Mouse (Mus musculus) embryo, embryonic 10 days (tissue): ENCODE results near the gene Mrps23.
"Not testable (repeated sequence)": the region's sequence is repeated elsewhere in the genome, so short reads cannot be mapped to it uniquely, and the experiment has no call there.

Experiments
- DNase-seq: peaks from one replicate; pipeline ENCODE4 v3.0.0-alpha.2; 2015; ENCODE audit warnings: low spot score

Gene Mrps23

DNA sequence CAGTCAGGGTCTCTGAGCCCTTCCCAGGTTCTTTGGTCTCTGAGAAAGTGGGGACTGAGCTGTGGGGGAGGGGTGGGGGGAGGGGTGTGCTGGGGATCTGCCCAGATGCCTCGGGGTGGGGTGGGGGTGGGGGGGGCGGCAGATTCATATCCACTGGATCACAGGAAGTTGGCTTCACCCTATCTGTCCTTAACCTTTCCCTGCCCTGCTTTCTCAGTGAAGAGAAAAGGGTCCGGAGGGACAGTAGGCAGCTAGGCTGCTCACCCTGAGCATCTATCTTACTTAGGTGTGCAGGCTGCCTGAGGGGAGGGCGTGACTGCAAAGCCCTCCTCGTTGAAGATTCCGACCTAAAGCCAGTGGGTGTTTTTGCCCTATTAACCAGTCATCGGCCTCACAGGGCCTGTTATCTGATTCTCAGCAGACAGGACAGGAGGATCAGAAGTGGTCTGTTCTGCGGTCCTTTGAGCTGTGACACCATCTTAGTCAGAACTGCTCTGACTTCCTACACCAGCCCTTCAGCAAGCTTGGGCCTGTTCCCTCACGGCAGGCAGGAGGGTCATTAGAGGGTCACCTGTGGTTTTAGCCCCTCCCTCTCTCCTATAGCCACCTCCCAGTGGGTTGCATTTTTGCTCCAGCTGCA lies 30.7 kb upstream of the Mrps23 start:
- peak; percentile 66 for DNase-seq

DNA sequence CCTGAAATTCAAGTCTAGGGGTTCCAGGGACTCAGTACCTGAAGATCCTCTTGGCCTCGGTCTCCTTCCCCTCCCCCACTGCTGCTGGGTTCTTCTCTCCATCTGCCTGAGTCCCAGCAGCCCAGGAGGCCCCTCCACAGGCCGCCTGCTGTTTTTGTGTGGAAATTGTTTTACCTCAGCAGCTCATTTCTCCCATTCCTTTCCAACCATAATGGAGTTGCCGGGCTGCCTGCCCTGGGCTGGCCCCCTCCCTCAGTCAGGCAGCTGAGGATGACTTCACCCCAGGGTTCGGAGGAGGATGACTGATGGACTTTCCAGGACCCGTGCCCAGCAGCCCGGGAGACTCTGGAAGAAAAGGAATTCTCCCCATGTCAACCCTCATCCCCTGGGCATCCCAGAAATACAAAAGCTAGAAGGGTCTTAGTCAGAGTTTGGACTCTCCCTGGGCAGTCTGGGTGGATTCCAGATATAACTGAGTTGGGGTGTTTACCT lies 23.7 kb upstream of the Mrps23 start:
- DNase-seq: no peak

DNA sequence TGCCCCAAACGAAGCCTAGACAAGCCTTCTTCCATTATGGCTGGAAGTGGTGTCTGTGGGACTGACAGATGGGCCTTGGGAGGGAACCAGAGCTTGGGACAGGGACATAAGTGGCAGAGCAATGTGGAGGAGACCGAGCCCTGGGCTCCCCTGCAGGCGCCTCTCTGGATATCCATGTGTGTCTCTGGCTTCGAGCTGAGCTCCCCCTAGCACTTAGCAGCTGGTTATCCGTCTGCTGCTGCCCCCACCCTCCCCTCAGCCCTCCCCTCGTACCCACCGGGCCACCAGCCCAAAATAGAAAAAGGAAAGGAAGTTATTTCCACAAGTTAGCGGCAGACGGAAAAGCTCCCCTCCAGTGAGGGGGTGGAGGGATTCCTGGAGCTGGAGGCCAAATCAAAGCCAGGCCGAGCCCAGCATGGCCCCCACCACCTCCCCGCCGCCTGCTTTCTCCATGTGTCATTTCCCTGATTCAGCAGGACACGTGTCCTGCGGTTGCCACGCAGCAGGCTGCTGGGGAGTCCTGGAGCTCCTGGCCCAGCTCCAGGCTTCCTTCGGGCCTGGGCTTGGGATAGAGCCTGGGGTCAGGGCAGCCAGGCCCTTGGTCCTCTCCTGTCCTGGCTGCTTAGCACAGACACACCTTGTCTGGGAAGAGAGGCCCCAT lies 23.1 kb upstream of the Mrps23 start:
- DNase-seq: peak; percentile 76

DNA sequence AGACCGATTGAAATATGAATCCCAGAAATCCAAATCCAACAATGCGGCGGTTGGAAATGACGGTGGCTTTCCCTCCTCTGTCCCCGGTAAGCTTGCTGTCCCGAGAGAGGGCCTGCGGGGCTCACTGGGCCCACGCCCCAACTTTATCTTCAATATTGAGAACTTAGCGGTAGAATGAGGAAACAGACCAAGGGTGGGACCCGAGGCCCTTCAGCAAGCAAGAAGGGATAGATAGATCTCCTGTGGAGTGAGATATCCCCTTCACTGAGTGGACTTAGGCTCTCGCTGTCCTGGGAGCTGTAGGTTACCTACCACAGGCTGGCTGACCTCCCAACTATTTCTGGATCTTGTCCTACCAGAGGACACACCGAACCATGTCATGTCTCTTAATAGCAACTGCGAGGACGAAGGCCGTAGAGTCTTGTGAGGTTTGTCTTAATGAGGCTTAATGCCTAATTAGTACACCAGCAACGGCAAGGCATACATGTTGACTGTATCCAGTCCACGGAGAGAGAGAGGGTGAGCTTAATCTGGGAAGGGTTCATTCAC lies 19.5 kb upstream of the Mrps23 start:
- DNase-seq: no peak

DNA sequence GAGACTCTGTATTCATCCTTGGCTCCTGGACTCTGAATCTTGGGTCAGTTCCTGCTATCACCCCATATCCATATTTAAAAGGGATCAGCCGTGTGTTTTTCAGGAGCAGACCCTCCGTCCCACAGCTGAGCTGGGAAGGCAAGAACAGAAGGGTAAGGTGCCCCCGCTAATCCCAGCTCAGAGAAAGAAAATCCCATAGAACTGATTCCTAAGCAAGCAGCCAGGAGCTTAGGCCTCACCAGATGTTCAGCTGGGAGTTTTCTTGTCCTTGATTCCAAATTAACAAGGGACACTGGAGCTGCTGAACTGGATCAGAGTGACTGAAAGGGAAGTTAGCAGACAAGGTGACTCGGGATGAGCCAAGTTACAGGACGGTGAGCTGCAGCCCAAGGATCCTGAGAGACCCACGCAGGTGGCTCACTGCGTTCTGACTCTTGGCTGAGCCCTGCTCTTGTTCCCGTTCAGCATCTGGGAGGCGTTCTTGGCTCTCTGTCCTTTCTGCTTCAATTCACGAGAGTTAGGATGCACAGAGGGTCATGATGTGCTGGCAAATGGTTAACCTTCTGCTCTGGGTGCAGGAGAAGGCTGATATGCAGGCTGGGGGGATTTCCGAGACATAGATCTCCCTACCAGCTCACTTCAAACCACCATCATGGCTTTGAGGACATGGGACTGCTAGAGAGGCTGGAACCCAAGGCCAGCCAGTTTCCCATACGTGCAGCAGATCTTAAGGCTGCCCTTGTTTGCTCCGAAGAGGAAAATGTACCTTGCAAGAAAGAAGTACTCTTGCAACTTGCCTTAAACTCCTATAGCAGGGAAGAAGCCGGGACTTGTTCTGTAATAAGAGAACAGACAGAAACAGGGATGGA lies 17.9 kb upstream of the Mrps23 start:
- no peak for DNase-seq

DNA sequence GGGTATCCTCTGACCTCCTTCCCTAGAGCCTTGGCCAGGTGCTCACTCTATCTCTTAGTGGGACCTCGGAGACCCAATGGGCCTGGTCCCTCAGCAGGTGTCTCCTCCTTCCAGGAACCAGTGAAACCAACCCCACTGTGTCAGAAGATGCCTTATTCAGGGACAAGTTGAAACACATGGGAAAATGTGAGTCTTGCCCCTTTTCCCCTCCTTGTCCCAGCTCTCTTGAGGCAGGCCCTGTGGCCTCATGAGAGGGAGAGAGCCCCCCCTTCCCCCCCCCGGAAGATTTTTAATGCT lies 17.3 kb upstream of the Mrps23 start:
- no peak for DNase-seq

DNA sequence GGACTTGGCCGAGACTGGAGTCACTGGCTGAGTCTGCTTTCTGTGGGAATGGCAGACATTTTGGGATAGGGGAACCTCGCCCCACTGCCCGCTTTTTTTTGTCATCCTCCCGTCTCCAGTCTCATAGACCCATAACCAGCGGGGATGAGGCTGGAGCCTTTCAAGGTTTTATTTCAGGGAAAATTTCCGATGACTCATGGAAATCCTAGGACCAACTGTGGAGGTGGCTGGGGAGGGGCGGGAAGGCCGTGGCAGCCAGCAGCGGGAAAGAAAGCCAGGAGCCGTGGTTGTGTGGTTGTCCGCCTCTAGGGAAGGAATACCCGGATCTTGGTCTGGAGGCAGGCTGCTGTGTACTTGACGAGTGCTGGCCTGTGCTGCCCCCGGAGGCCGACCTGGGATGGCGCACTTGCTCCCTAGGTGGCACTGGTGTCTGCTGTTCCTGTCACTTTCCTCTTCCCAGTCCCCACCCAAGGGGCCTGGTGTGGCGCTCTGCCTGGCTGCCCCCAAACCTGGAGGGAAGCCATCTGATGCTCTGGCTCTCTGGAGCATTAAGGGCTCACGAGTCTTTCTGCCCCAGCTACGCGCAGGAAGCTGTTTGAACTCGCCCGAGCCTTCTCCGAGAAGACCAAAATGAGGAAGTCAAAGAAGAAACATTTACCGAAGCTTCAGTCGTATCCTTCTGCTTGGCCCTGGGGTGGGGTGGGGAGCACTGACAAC lies 16.6 kb upstream of the Mrps23 start:
- peak; percentile 94 for DNase-seq

DNA sequence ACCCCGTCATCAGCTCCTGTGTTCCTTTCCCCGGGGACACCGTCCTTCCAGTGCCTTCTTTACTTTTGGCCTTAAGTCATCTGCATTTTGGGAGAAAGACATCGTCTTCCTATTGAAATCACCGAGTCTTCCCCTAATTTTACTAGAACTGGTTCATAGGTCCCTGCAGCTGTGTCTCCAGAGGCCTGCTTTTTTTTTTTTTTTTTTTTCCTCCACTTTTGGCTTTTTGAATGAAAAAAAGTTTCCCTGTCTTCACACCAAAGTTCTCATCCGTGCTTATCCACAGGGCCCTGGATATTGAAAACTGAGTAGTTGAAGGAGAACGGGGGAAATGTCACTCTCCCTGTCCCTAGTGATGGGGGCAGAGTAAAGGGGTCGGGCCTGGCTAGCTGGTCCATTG lies 16.0 kb upstream of the Mrps23 start:
- no peak for DNase-seq

DNA sequence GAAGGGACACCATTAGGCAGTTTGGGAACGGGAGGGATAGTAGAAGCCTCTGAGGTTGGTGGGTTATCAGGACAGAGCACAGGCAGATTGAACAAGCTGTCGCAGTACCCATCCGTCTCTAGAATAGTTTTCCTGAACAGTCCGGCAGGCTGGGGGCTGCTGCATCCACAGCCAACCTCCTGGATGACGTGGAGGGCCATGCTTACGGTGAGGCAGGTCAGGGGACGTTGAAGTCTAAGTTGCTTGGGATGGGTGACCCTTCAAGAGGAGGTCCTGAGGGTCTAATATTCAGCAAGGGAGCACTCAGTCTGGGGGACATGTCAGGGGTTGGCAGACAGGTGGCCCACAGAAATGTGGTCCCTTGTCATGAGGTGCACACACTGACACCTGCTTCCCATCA lies 15.6 kb upstream of the Mrps23 start:
- no peak for DNase-seq

DNA sequence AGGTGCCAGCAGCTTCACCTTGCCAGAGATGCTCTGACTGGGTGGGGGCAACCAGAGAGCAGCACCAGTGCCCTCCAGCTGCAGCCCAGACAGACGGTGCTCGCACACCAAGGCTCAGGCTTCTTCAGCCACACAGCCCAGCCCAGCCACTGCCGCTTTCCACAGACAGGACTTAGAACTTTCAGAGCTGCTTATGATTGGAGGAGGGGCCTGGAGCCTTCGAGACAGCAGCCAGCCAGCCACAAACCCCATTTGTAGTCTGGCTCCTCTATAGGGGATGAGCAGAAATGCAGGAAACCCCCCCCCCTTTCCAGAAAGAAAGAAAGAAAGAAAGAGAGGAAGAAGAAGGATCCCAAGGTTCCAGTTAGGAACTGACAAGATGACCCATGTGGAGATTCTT lies 11.6 kb upstream of the Mrps23 start:
- DNase-seq: no peak

DNA sequence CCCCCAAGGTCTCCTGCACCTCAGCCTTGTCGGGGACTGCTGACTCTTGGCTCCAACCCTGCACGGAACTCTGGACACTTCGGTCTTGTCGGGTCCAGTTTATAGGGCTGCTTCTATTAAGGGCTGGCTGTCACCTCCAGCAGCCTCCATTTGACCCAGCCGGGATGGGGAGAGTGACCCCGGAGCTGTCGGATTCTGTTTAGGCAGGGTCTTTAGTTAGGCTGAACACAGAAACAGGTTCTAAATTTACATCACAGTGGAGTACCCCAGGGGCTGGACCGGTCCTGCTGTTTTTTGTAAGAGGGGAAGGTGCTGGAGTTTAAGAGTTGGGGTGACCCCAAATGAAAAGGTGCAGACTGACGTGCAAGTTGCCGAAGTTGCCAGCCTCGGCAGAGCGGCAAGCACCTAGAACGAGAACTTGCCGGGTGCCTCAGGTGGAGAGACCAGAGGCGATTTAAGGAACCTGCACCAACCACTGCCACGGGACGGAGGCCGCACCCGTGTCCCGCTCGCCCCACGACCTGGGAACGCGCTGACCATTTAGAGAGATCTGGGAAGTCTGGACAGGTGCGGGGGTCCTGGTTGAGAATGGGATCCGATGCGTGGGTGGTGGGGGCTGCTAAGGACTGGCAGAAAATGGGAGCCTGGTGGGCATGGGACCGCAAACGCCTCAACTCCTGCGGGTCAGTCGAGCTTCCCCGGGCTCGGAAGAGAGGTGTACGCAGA lies 10.9 kb upstream of the Mrps23 start:
- no peak for DNase-seq

DNA sequence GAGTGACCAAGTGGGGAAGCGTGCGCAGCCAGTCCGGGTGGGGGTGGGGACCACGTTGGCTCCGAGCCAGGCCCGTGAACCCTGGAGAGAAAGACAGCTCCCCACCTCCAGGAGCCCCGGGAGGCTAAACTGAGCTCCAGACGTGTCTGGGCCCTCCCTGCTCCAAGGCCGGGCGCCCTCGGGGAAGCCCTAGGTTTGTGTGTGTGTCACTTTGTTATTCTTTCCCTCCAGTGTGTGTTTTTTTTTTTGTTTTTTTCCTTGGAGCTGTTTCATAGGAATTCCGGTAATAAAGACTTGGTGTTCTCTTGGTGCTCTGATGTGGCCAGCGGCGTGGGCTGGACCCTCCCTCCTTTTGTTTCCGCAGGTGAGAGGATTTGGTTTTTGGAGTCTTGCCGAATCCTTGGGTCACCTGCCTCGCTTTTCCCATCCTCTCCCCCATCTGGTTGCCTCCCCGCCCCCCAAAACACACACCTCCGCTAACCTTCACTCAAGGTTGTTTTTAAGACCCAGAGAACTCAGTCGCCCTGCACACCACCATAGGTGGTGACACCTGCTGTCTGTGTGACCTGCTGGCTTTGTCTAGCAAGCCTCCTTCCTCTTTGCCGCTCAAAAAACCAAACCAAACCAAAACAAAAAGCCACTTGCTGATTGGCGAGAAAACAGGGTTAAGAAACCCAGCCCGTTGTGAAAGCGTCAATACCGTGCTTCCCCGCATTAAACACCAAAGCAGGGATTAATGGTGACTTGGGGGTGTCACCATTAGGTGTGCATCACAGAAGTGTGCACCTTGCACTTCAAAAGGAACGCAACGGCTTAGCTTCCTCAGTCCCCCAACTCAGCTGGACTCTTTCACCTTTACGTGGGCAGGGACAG lies 10.1 kb upstream of the Mrps23 start:
- no peak for DNase-seq

DNA sequence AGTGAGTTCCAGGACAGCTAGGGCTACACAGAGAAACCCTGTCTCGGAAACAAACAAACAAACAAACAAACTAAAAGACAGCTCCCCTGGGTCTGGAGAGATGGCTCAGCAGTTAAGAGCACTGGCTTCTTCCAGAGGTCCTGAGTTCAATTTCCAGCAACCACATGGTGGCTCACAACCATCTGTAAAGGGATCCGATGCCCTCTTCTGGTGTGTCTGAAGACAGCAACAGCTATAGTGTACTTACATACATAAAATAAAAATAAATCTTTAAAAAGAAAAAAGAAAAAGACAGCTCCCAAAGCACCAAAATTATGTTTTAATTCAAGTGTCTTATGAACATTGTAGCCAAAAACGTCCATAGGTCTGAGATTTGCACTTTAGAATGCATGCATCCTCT lies 8.5 kb upstream of the Mrps23 start:
- not testable (repeated sequence) for DNase-seq

DNA sequence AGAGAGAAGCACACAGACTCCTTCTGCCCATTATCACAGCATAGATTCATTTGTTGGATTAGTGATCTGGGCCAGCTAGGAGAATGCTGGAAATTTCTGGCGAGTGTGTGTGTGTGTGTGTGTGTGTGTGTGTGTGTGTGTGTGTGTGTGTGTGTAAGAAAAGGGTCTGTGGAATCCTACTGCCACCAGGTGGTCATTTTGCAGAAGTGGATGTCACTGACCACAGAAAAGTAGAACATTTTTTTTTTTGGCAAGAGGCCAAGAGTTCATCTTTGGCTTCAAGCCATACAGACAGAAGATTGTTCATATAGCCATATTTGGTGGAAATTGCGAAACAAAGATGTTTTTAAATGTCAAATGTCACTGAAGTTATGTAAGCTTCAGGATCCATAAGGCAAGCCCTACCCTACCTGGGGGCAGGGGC lies 7.0 kb upstream of the Mrps23 start:
- peak; percentile 75 for DNase-seq

DNA sequence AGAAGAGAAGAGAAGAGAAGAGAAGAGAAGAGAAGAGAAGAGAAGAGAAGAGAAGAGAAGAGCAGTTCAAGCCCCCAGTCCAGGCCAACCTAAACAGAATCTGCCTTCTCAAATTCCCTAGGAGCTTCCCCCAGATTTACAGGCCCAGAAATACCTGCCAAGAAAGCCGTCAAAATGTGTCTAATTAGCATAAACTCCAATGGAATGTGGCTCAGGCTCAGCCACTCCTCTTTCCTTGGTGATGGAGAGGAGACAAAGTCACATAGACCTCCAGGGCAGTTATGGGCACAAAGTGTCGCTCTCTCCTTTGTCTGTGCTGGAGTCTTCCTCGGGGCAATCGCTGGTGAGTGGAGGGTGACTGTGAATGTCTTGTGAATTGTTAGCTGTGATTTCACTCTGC lies 6.0 kb upstream of the Mrps23 start:
- no peak for DNase-seq

DNA sequence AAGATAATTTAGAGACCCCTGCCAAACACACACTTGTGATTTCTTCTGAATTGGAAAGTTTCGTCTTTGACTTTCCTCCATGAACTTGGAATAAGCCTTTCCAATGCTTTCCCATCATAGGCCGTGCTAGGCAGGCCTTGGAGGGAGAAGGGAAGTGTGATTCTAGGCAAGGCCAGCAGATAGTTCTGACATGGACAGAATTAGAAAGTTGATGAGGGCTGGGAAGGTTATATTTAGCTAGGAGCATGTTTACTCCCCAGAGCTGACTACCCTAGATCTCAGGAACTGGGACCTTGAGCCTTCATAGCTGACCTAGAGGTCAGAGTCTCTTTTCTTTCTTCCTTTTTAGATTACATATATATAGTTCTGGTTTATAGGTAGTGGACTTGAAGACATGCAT lies 3.0 kb upstream of the Mrps23 start:
- DNase-seq: no peak

DNA sequence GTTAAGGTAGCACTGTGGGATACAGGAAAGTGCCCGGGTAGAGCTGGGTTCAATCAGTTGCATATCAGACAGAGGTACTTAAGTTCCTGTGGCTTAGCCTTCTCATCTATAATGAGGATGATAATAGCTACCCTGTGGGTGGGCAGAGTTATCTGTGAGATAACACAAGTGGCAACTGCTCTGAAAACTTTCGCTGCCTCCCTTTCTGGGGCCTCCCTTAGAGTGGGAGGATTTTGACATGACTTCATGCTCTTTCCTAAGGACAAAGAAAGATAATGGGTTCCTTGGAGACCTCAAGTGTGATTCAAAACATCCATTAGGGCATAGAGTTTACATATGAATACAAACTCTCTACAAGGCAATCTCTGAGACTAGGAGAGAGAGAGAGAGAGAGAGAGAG lies 2.1 kb upstream of the Mrps23 start:
- DNase-seq: no peak

DNA sequence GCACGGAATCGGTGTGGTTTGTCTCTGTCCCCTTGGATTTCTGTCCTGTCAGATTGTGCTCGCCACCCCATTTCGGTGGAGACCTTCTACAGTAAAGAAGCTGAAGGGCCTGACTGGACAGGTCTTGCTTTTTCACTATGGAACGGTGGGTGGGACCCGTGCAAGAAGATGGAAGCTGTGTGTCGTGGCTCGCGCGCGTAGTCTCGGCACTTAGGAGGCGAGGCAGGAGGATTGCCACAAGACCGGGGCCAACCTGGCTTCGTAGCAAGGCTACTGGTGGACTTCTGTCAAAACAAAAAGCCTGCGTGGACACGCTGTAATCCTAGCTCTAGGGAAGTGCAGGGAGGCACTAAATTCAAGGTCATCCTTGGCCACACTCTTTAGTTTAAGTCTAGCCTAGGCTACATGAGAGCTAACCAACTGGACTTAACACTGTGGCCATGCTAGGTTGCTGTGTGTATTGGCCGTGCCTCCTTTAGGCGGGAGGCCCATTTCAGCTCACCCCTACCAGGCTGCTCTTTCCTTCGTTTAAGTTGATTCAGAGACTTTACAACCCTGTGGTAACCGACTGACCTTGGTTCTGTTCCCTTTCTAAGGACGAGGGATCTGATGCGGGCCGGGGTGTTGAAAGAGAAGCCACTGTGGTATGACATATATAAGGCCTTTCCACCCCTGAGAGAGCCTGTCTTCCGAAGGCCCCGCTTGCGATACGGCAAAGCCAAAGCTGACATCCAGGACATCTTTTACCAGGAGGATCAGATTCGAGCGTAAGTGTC lies 593 bp downstream of the Mrps23 start:
- DNase-seq: no peak

DNA sequence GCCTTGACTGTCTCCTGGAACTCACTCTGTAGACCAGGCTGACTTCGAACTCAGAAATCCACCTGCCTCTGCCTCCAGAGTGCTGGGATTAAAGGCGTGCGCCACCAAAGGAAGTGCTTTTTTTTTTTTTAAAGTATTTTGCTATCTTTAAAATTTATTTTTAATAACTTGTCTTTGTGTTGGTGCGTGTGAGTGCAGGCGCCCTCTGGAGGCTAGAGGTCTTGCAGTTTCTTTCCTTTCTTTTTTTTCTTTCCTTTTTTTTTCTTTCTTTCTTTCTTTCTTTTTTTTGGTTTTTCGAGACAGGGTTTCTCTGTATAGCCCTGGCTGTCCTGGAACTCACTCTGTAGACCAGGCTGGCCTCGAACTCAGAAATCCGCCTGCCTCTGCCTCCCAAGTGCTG lies 2.4 kb downstream of the Mrps23 start:
- DNase-seq: not testable (repeated sequence)

DNA sequence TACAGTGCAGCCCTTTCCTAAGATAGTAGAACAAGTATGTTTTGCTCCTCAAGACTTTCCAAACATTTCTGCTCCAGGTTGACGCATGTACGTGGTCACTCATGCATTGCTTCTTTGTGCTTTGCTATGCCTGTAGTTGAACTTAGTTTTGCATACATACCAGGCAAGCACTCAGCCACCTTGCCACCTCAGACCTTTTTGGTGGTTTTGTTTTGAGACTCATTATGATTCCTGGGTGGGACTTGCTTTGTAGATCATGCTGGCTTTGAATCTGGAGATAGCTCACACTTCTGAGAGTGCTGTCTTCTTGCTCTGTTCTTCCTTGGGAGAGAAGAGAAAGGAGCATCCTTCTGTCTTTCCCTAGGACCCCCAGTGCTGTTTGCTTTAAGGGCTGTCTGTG lies 3.5 kb downstream of the Mrps23 start:
- DNase-seq: no peak
